Mouse (Mus musculus) lung, embryonic 15.5 days (tissue): ENCODE data around the gene BC107364. TPM values are rescaled to one million over a fixed set of nuclear protein-coding genes. Genes with fewer than 3 reads are reported as not detected.
"Not testable (repeated sequence)": the region's sequence is repeated elsewhere in the genome, so short reads cannot be mapped to it uniquely, and the experiment has no call there.

Experiments used
- ATAC-seq: fragments of 200-750 bp; cut with Nextera tagmentation; 2 replicates; pipeline ENCODE4 v1.8.0; 2017; ENCODE audit warnings: moderate number of reproducible peaks, borderline replicate concordance; ENCODE audit not compliant: low FRiP score, low TSS enrichment; ENCODE audit errors: extremely low read depth
- H3K27ac ChIP-seq: fragments of 300-500 bp; sonication (generic); 2 replicates; pipeline ENCODE4 v1.5.1; 2015; ENCODE audit warnings: moderate library complexity, mild to moderate bottlenecking, inconsistent platforms
- H3K27me3 ChIP-seq: fragments of 300-500 bp; sonication (generic); 2 replicates; pipeline ENCODE4 v1.6.1; 2015; ENCODE audit warnings: inconsistent platforms
- H3K36me3 ChIP-seq: fragments of 300-500 bp; sonication (generic); 2 replicates; pipeline ENCODE4 v1.6.1; 2015; ENCODE audit warnings: inconsistent platforms
- H3K4me1 ChIP-seq: fragments of 300-500 bp; sonication (generic); 2 replicates; pipeline ENCODE4 v1.6.1; 2015; ENCODE audit warnings: inconsistent platforms
- H3K4me2 ChIP-seq: fragments of 300-500 bp; sonication (generic); 2 replicates; pipeline ENCODE4 v1.6.1; 2015; ENCODE audit warnings: inconsistent platforms, mild to moderate bottlenecking, moderate library complexity
- H3K4me3 ChIP-seq: fragments of 300-500 bp; sonication (generic); 2 replicates; pipeline ENCODE4 v1.5.1; 2015; ENCODE audit warnings: mild to moderate bottlenecking, inconsistent platforms
- H3K9ac ChIP-seq: fragments of 300-500 bp; sonication (generic); 2 replicates; pipeline ENCODE4 v1.6.1; 2015; ENCODE audit warnings: inconsistent platforms
- H3K9me3 ChIP-seq: fragments of 300-500 bp; sonication (generic); 2 replicates; pipeline ENCODE4 v1.6.1; 2016; ENCODE audit warnings: inconsistent platforms
- WGBS: fragments of 180-500 bp; shearing (Covaris S2); methylation state at CpG from one replicate; pipeline ENCODE4 v1.1.7; 2015; 5-methylcytosine and 5-hydroxymethylcytosine counted together
- polyA plus RNA-seq: library from polyadenylated mRNA; unstranded; fragments of >200 nt; fragmentation: Nextera tagmentation; extraction: Ambion mirVana; gene quantifications from 2 replicates; pipeline ENCODE4 v1.2.1, GENCODE M21; 2015

BC107364 gene
- polyA plus RNA-seq, 1 experiment from 2014 or later = 0.14 TPM

- Histone ChIP-seq H3K27me3 (peaks cover 17% of the 10 kb centered on the region; the same call in 1 of the 2 replicates), H3K4me2 (no peak overlapping the region), H3K4me3 (no peak overlapping the region), H3K36me3 (no peaks in the 10 kb centered on the region), H3K9me3 (no peaks in the 10 kb centered on the region), H3K9ac (no peak overlapping the region), H3K4me1 (0 out of 2 replicates have a peak, but pooled peaks cover 2% of the 10 kb centered on the region), H3K27ac (no peak overlapping the region)
- ATAC-seq = no peak
- WGBS = 68% methylated on average over 7 of the region's 7 CpGs
Measured at GRCm38 (mm10) chr3:96417850-96418815, 34.0 kb downstream of the BC107364 start.

- Histone ChIP-seq H3K9ac (no peak overlapping the region), H3K36me3 (no peaks in the 10 kb centered on the region), H3K27me3 (peaks cover 3% of the 10 kb centered on the region), H3K4me2 (no peak overlapping the region), H3K4me3 (no peak overlapping the region), H3K4me1 (0 out of 2 replicates have a peak, but pooled peaks cover 2% of the 10 kb centered on the region), H3K27ac (no peak overlapping the region), H3K9me3 (no peaks in the 10 kb centered on the region)
- WGBS = 90% methylated on average over 6 of the region's 6 CpGs
- no peak for ATAC-seq
Measured at GRCm38 (mm10) chr3:96416595-96416994, 35.5 kb downstream of the BC107364 start.

GRCm38 (mm10) chr3:96416056-96416455, 36.0 kb downstream of the BC107364 start:
- Histone ChIP-seq H3K9ac (no peak overlapping the region), H3K4me1 (0 out of 2 replicates have a peak, but pooled peaks cover 2% of the 10 kb centered on the region), H3K27me3 (peaks cover 6% of the 10 kb centered on the region), H3K4me3 (no peak overlapping the region), H3K9me3 (no peaks in the 10 kb centered on the region), H3K36me3 (no peaks in the 10 kb centered on the region), H3K4me2 (no peak overlapping the region), H3K27ac (no peak overlapping the region)
- 91% methylated on average over 2 of the region's 2 CpGs for WGBS
- no peak for ATAC-seq

DNA sequence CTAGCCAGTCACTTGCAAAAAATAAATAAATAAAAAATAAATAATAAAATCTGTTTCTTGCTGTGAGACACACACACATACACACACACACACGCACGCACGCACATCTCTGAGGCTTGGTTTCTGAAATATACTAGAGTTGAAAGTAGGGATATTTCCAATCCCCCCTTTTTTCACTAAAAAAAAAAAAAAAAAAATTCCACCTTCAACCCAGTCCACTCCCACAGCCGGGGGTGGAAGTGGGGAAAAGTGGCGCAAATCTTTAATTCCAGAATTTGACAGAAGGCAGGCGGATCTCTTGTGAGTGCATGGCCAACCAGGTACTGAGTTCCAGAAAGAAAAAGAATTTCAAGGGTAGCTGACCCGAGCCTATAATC, 37.2 kb downstream of the BC107364 start:
- 38% methylated on average over 7 of the region's 7 CpGs for WGBS
- peak overlapping the region; percentile 92; the same call in 1 of the 2 replicates for H3K9ac ChIP-seq

GRCm38 (mm10) chr3:96414126-96414950, 37.8 kb downstream of the BC107364 start:
- Histone ChIP-seq H3K4me3 (peak overlapping the region; percentile 66), H3K36me3 (no peaks in the 10 kb centered on the region), H3K27me3 (peaks cover 24% of the 10 kb centered on the region), H3K4me2 (peak overlapping the region; percentile 90), H3K9ac (peak overlapping the region; percentile 92), H3K4me1 (peaks cover 8% of the 10 kb centered on the region; the same call in 1 of the 2 replicates), H3K27ac (peak overlapping the region; percentile 88), H3K9me3 (no peaks in the 10 kb centered on the region)
- ATAC-seq = peak; percentile 92
- 1% methylated on average over 63 of the region's 64 CpGs for WGBS

More for the DNA sequence above, 37.2 kb downstream of the BC107364 start:
- Histone ChIP-seq H3K4me3 (peak overlapping the region; percentile 66), H3K4me2 (peak overlapping the region; percentile 90), H3K27me3 (peaks cover 18% of the 10 kb centered on the region), H3K36me3 (no peaks in the 10 kb centered on the region), H3K9me3 (no peaks in the 10 kb centered on the region), H3K4me1 (peaks cover 2% of the 10 kb centered on the region; the same call in 1 of the 2 replicates), H3K27ac (no peak overlapping the region)
- no peak for ATAC-seq

DNA sequence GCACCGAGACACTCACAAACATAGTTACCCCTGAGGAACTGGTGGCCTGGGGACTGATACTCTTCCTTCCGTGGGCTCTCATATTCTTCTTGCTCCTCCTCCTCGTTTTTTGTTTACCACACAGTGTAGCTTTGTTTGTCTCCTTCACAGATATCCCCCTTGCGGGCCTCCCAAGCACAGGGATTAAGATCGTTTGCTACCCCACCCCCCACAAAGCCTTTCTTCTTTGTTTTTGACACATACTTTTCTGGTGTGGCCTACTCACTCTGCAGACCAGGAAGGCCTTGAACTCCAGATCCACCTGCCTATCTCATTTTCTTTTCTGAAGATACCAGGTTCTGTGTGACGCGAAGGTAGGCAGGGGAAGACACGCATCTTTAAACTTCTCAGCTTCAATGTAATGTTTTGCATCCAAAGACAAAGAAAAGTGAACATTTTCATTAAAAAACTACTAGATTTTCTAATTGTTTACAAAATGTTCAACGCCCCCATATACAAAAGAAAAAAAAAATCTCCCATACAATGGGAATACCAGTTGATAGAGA, 38.5 kb downstream of the BC107364 start:
- peak overlapping the region; percentile 66 for H3K4me3 ChIP-seq
- 61% methylated on average over 9 of the region's 9 CpGs for WGBS
- ATAC-seq = no peak
- H3K4me1 ChIP-seq = peaks cover 11% of the 10 kb centered on the region; the same call in 1 of the 2 replicates
- H3K9me3 ChIP-seq = no peaks in the 10 kb centered on the region
- H3K9ac ChIP-seq = no peak overlapping the region
- no peaks in the 10 kb centered on the region for H3K36me3 ChIP-seq
- H3K27ac ChIP-seq = no peak overlapping the region
- H3K27me3 ChIP-seq = peaks cover 31% of the 10 kb centered on the region
- peak overlapping the region; percentile 90 for H3K4me2 ChIP-seq

DNA sequence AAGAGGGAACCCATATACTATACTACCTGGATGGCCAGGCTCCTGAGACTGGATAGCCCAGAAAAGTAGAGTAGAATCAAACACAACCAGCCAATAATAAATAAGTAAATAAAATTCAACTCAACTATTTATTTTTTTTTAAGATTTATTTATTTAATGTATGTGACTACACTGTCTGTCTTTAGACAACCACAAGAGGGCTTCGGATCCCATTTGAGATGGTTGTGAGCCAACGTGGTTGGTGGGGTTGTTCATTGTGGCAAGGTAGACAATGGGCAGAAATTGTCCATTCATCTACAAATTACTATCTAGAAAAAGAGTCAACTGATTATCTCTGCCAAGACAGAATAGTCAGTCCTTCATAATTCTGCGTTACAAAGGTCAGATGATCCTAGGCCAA, 40.3 kb downstream of the BC107364 start:
- WGBS = 80% methylated on average over 3 of the region's 3 CpGs
- Histone ChIP-seq H3K9me3 (no peaks in the 10 kb centered on the region), H3K36me3 (no peaks in the 10 kb centered on the region), H3K27me3 (peaks cover 45% of the 10 kb centered on the region), H3K27ac (no peak overlapping the region), H3K4me3 (no peak overlapping the region), H3K9ac (no peak overlapping the region), H3K4me2 (no peak overlapping the region), H3K4me1 (peaks cover 11% of the 10 kb centered on the region; the same call in 1 of the 2 replicates)
- ATAC-seq = no peak

DNA sequence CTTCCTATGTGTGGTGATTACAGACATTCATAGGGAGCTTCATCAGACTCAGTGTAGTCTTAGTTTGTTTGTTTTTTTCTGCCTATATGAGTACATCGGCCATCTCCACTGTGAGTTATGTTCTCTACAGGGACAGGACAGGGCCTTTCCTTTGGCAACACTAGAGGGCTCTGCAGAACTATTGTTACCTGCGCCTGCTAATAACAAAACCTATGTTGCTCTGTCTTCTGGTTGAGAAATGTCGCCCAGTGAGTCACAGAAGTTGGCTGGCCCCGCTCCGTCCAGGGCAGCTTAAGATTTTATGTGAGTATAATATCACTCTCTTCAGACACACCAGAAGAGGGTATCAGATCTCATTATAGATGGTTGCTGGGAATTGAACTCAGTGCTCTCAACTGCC, 41.1 kb downstream of the BC107364 start:
- no peak for ATAC-seq
- Histone ChIP-seq H3K4me3 (no peak overlapping the region), H3K4me1 (peaks cover 11% of the 10 kb centered on the region; the same call in 1 of the 2 replicates), H3K27ac (no peak overlapping the region), H3K27me3 (peaks cover 52% of the 10 kb centered on the region), H3K9me3 (no peaks in the 10 kb centered on the region), H3K4me2 (no peak overlapping the region), H3K36me3 (no peaks in the 10 kb centered on the region), H3K9ac (no peak overlapping the region)
- 82% methylated on average over 5 of the region's 5 CpGs for WGBS

GRCm38 (mm10) chr3:96409701-96410246, 42.3 kb downstream of the BC107364 start:
- H3K27me3 ChIP-seq = peaks cover 63% of the 10 kb centered on the region
- H3K4me1 ChIP-seq = peaks cover 11% of the 10 kb centered on the region; the same call in 1 of the 2 replicates
- no peak overlapping the region for H3K27ac ChIP-seq
- H3K4me3 ChIP-seq = peak overlapping the region; percentile 14; the same call in 1 of the 2 replicates
- peak overlapping the region; percentile 48 for H3K4me2 ChIP-seq
- H3K36me3 ChIP-seq = no peaks in the 10 kb centered on the region
- H3K9ac ChIP-seq = no peak overlapping the region
- 0 out of 2 replicates have a peak, but pooled peaks have one; percentile 19 for ATAC-seq
- no peaks in the 10 kb centered on the region for H3K9me3 ChIP-seq
- 6% methylated on average over 31 of the region's 31 CpGs for WGBS

GRCm38 (mm10) chr3:96408111-96408510, 44.0 kb downstream of the BC107364 start:
- H3K27ac ChIP-seq, H3K9me3 ChIP-seq, H3K4me2 ChIP-seq, H3K36me3 ChIP-seq, H3K4me3 ChIP-seq, ATAC-seq, H3K9ac ChIP-seq: not testable (repeated sequence)
- Histone ChIP-seq H3K27me3 (peaks cover 80% of the 10 kb centered on the region), H3K4me1 (peaks cover 13% of the 10 kb centered on the region; the same call in 1 of the 2 replicates)
- 93% methylated on average over 10 of the region's 10 CpGs for whole genome bisulfite sequencing
